Mouse (Mus musculus) lung, embryonic 16.5 days (tissue): ENCODE measurements around the gene Asphd1. TPM values are rescaled to one million over a fixed set of nuclear protein-coding genes. Genes with fewer than 3 reads are reported as not detected.

Source experiments
- ATAC-seq: fragments of 200-750 bp; cut with Nextera tagmentation; 2 replicates; pipeline ENCODE4 v1.8.0; 2017; ENCODE audit warnings: low read depth, mild to moderate bottlenecking, moderate library complexity
- H3K27ac ChIP-seq: fragments of 300-500 bp; sonication (generic); 2 replicates; pipeline ENCODE4 v1.5.1; 2014; ENCODE audit warnings: mild to moderate bottlenecking, control low read depth, low read length
- H3K27me3 ChIP-seq: fragments of 300-500 bp; sonication (generic); 2 replicates; pipeline ENCODE4 v1.6.1; 2014; ENCODE audit warnings: low read depth, low read length, mixed read lengths; ENCODE audit not compliant: control insufficient read depth, insufficient read depth
- H3K36me3 ChIP-seq: fragments of 300-500 bp; sonication (generic); 2 replicates; pipeline ENCODE4 v1.6.1; 2014; ENCODE audit warnings: low read length; ENCODE audit not compliant: control insufficient read depth, insufficient read depth
- H3K4me1 ChIP-seq: fragments of 300-500 bp; sonication (generic); replicated peaks from 2 replicates; pipeline ENCODE4 v1.6.1; 2014; ENCODE audit warnings: low read length, mixed read lengths; ENCODE audit not compliant: control insufficient read depth, insufficient read depth
- H3K4me2 ChIP-seq: fragments of 300-500 bp; sonication (generic); 2 replicates; pipeline ENCODE4 v1.6.1; 2014; ENCODE audit warnings: low read depth, low read length, control low read depth
- H3K4me3 ChIP-seq: fragments of 300-500 bp; sonication (generic); 2 replicates; pipeline ENCODE4 v1.5.1; 2014; ENCODE audit warnings: mild to moderate bottlenecking, low read length, control low read depth
- H3K9ac ChIP-seq: fragments of 300-500 bp; sonication (generic); 2 replicates; pipeline ENCODE4 v1.6.1; 2014; ENCODE audit warnings: low read length, control low read depth
- H3K9me3 ChIP-seq: fragments of 300-500 bp; sonication (generic); 2 replicates; pipeline ENCODE4 v1.6.1; 2016; ENCODE audit warnings: low read length; ENCODE audit not compliant: control insufficient read depth
- WGBS: fragments of 180-500 bp; shearing (Covaris S2); extraction: QIAGEN DNeasy Blood & Tissue Kit; methylation state at CpG from one replicate; pipeline ENCODE4 v1.1.7; 2014; 5-methylcytosine and 5-hydroxymethylcytosine counted together
- polyA plus RNA-seq: library from polyadenylated mRNA; unstranded; fragments of >200 nt; fragmentation: Nextera tagmentation; extraction: Ambion mirVana; gene quantifications from 2 replicates; pipeline ENCODE4 v1.2.1, GENCODE M21; 2015

Gene Asphd1
- polyA plus RNA-seq, 1 experiment from 2014 or later = 0.14 TPM

DNA sequence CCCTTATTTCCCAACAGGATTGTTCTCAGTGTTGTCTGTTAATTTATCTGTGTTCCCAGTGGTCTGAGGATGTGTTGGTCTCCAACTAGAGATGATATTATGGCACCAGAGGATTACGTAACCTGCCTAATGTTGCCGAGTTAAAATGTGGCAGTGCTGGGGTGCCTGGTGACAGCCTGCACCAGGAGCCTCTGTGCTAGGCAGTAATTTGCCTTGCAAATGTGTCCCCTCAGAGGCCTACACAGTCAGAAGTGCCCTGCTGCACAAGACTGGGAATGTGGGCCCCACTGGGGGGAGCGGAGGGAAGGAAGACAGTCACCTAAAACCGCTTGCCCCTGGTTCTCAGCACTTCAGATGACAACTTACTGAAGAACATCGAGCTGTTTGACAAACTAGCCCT, 7.6 kb downstream of the Asphd1 start:
- Histone ChIP-seq H3K9ac (no peak overlapping the region), H3K9me3 (no peaks in the 10 kb centered on the region), H3K4me3 (no peak overlapping the region), H3K27ac (no peak overlapping the region), H3K4me2 (no peak overlapping the region), H3K36me3 (no peaks in the 10 kb centered on the region; the same call in 1 of the 2 replicates), H3K27me3 (no peaks in the 10 kb centered on the region), H3K4me1 (no peaks in the 10 kb centered on the region)
- ATAC-seq = no peak
- WGBS = 72% methylated on average over 5 of the region's 5 CpGs

DNA sequence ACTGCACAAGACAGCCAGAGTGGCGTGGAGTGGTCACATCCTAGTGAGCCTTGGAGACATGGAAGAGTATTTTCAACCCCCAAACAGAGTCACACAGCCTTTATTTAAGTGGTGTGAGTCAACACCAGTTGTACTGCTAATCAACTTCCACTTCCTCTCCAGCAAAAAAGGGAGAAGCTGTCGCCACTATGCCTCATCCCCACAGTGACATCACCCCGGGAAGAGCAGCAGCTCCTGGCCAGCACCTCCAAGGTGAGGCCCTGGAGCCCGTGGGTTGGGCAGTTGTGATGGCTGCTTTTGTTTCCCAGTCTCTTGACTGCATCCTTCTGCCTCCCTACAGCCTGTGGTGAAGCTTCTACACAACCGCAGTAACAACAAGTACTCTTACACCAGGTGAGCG, 8.2 kb downstream of the Asphd1 start:
- Histone ChIP-seq H3K36me3 (peaks cover 5% of the 10 kb centered on the region; the same call in 1 of the 2 replicates), H3K4me1 (no peaks in the 10 kb centered on the region), H3K9me3 (no peaks in the 10 kb centered on the region), H3K27ac (no peak overlapping the region), H3K27me3 (no peaks in the 10 kb centered on the region), H3K4me2 (no peak overlapping the region), H3K4me3 (no peak overlapping the region), H3K9ac (no peak overlapping the region)
- ATAC-seq = no peak
- 47% methylated on average over 6 of the region's 6 CpGs for WGBS

- Histone ChIP-seq H3K4me3 (no peak overlapping the region), H3K4me1 (peaks cover 7% of the 10 kb centered on the region), H3K27ac (no peak overlapping the region), H3K4me2 (no peak overlapping the region), H3K9ac (no peak overlapping the region), H3K36me3 (peaks cover 9% of the 10 kb centered on the region), H3K27me3 (no peaks in the 10 kb centered on the region), H3K9me3 (no peaks in the 10 kb centered on the region)
- 83% methylated on average over 2 of the region's 2 CpGs for WGBS
- ATAC-seq = no peak
Measured at GRCm38 (mm10) chr7:126932652-126933051, 16.7 kb downstream of the Asphd1 start.

DNA sequence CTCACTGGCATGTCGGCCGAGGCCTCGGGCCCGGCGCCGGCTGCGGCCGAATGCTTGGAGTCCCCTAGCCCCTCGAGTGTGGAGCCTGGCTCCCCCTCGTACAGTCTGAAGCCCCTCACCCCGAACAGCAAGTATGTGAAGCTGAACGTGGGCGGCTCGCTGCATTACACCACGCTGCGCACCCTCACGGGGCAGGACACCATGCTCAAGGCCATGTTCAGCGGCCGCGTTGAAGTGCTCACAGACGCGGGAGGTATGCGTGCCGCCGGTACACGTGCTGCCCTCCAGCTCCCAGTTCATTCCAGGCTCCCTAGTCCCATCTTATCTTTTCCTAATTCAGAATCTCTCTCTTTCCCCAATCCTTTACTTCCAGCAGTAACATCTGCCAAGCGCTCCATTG, 20.3 kb downstream of the Asphd1 start:
- Histone ChIP-seq H3K27me3 (no peaks in the 10 kb centered on the region), H3K4me1 (peaks cover 7% of the 10 kb centered on the region), H3K9me3 (no peaks in the 10 kb centered on the region), H3K4me2 (peak overlapping the region; percentile 97), H3K27ac (peak overlapping the region; percentile 73), H3K36me3 (no peaks in the 10 kb centered on the region), H3K9ac (peak overlapping the region; percentile 87), H3K4me3 (peak overlapping the region; percentile 93)
- ATAC-seq = peak; percentile 68
- WGBS = under 1% methylated on average over 24 of the region's 27 CpGs

- Histone ChIP-seq H3K4me3 (peak within 1 kb of the TSS; percentile 93), H3K9ac (peak within 1 kb of the TSS; percentile 87), H3K36me3 (no peaks in the 10 kb centered on the region), H3K9me3 (no peaks in the 10 kb centered on the region), H3K27ac (peak within 1 kb of the TSS; percentile 73), H3K27me3 (no peaks in the 10 kb centered on the region), H3K4me1 (peaks cover 7% of the 10 kb centered on the region), H3K4me2 (peak within 1 kb of the TSS; percentile 97)
- 3% methylated on average over 53 of the region's 56 CpGs for WGBS
- peak; percentile 99 for ATAC-seq
Measured at GRCm38 (mm10) chr7:126928384-126929037, 20.9 kb downstream of the Asphd1 start, which contains the start of gene Kctd13. TSS of gene Kctd13 (plus strand) at chr7:126928879.

- ATAC-seq = no peak
- Histone ChIP-seq H3K4me2 (no peak overlapping the region), H3K27me3 (no peaks in the 10 kb centered on the region), H3K27ac (no peak overlapping the region), H3K36me3 (no peaks in the 10 kb centered on the region), H3K4me3 (no peak overlapping the region), H3K9me3 (no peaks in the 10 kb centered on the region), H3K9ac (no peak overlapping the region), H3K4me1 (peaks cover 7% of the 10 kb centered on the region)
- WGBS = 21% methylated on average over 3 of the region's 3 CpGs
Measured at GRCm38 (mm10) chr7:126926299-126926698, 23.1 kb downstream of the Asphd1 start.

- Histone ChIP-seq H3K9me3 (no peaks in the 10 kb centered on the region), H3K4me1 (no peaks in the 10 kb centered on the region), H3K4me3 (no peak overlapping the region), H3K27me3 (no peaks in the 10 kb centered on the region), H3K36me3 (no peaks in the 10 kb centered on the region), H3K9ac (no peak overlapping the region), H3K27ac (no peak overlapping the region), H3K4me2 (no peak overlapping the region)
- WGBS = 64% methylated on average over 5 of the region's 5 CpGs
- no peak for ATAC-seq
Measured at GRCm38 (mm10) chr7:126923999-126924398, 25.4 kb downstream of the Asphd1 start.

GRCm38 (mm10) chr7:126922624-126923060, 26.7 kb downstream of the Asphd1 start, which contains the start of gene Tmem219:
TSS of gene Tmem219 (minus strand) at chr7:126922917.
- Histone ChIP-seq H3K4me1 (no peaks in the 10 kb centered on the region), H3K27ac (no peak within 1 kb of the TSS), H3K4me2 (no peak within 1 kb of the TSS), H3K9ac (no peak within 1 kb of the TSS), H3K27me3 (no peaks in the 10 kb centered on the region), H3K4me3 (no peak within 1 kb of the TSS), H3K9me3 (no peaks in the 10 kb centered on the region), H3K36me3 (no peaks in the 10 kb centered on the region)
- ATAC-seq = peak; percentile 38; the same call in 1 of the 2 replicates
- 36% methylated on average over 5 of the region's 5 CpGs for WGBS

DNA sequence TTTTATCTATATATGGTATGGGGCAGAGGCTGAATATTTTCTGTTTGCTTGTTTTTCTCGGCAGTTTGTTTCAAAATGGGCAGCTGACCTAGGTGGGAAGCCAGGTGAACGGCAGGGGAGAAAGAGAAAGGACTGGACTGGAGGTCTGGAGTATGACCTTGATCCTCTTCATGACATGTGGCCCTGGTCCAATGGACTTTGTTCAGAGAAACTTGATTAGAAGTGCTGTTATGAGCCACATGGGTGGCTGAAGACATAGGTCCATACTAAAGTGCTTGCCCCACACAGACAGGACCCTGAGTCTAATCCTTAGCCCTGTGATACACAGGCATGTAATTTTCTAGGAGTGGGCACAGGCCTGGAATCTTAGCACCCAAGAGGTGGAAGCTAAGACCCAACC, 27.8 kb downstream of the Asphd1 start:
- 58% methylated on average over 2 of the region's 2 CpGs for WGBS
- Histone ChIP-seq H3K36me3 (no peaks in the 10 kb centered on the region), H3K27ac (no peak overlapping the region), H3K9ac (no peak overlapping the region), H3K4me2 (no peak overlapping the region), H3K9me3 (no peaks in the 10 kb centered on the region), H3K27me3 (no peaks in the 10 kb centered on the region), H3K4me3 (no peak overlapping the region), H3K4me1 (no peaks in the 10 kb centered on the region)
- ATAC-seq = no peak
